Mouse (Mus musculus): ENCODE data around the gene Gdf9.

- TF ChIP-seq TAL1 (IDR thresholded peaks at IDR 0.05; ENCODE audit: low read length) (no peak), GATA1 (IDR thresholded peaks at IDR 0.05; ENCODE audit: low read length) (no peak)
Observed at GRCm38 (mm10) chr11:53457372-53457954, 26.6 kb downstream of the Gdf9 start.

Measured in erythroblast, embryonic 14.5 days (primary cell).